Mouse (Mus musculus) megakaryocyte, embryonic 14.5 days (primary cell): ENCODE results near the gene Alk.

ENCODE experiments used
- FLI1 ChIP-seq: IDR thresholded peaks from 2 replicates; pipeline ENCODE4 v1.6.1; 2012; ENCODE audit warnings: low read length, inconsistent platforms, mixed read lengths
- GATA1 ChIP-seq: IDR thresholded peaks from 3 replicates; pipeline ENCODE4 v1.6.1; 2012; ENCODE audit warnings: mixed read lengths, low read length, inconsistent platforms, borderline replicate concordance

DNA sequence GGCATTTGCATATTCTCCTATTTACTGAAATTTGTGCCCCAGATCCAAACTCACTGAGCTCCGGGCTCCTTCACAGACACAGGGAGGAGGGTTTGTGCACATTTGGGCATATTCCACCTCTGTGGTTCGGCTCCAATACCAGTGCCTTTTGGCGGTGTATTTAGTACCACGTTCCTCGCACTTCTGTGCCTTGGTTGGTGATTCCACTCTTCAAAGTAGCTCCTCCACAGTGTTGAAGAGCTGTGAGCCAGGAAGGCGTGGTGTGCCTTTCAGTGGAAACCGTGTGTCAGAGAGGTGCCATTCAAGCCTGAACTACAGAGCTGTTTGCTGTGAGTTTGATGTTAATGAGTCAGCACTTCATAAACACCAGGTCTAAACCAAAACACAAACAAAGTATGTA, 35.0 kb upstream of the Alk start:
- no peak for TF ChIP-seq GATA1
- TF ChIP-seq FLI1: no peak
